Mouse (Mus musculus): ENCODE measurements around the gene Arpp19.
A peak's percentile ranks its signal among the peaks of the same experiment; 100 is the strongest.

Arpp19 gene

GRCm38 (mm10) chr9:75038357-75038688, 909 bp downstream of the Arpp19 start:
- DNase-seq (ENCODE audit: low read depth, low spot score), result no peak

DNA sequence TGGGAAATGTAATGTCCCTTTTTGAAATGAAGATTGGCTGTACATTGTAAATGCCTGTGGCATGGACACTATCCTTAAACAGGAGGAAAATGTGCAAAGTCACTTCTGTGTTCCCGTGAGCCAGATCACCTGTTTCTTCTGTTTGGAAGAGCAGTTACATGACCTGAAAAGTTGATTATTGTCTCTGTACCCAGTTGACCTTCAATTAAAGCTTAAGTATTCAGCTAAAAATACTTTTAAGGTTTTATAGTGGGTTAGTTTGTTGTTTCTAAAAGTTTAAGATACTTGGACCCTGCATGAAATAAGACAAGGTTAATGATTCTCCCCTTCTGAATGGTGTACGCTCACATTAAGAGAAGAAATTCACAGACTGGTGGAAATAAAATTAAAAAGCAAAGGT, 3.2 kb downstream of the Arpp19 start:
- no peak for DNase-seq (ENCODE audit: low read depth, low spot score)

DNA sequence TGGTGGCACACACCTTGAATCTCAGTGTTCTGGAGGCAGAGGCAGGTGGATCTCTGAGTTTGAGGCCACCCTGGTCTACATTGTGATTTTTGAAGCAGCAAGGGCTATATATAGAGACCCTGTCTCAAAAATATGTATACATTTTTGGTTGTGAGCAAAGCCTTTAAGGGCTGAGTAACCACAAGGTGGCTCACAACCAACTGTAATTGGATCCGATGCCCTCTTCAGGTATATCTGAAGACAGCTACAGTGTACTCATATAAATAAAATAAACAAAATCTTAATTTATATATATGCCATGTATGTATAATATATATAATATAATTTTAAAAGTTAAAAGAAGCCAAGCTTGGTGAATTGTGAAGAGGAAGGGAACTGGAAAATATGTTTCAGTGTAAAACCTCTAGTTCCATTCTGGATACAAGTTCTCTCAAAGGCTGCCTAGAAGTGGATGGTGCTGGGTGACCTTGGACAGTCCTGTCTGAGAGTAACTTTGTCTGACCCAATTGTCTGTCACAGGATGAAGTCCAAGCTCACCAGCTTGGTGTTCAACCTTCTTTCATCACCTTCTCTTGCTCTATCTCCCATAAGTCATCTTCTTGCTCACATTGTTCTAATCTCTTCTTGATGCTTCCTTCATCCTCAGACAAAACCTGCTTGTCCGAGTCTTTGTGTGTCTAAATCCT, 4.6 kb downstream of the Arpp19 start:
- DNase-seq (ENCODE audit: low read depth, low spot score), result no peak

- DNase-seq (ENCODE audit: low read depth, low spot score), result no peak
Measured at GRCm38 (mm10) chr9:75043191-75043590, 5.8 kb downstream of the Arpp19 start.

- no peak for DNase-seq (ENCODE audit: low read depth, low spot score)
Measured at GRCm38 (mm10) chr9:75047079-75047478, 9.7 kb downstream of the Arpp19 start.

DNA sequence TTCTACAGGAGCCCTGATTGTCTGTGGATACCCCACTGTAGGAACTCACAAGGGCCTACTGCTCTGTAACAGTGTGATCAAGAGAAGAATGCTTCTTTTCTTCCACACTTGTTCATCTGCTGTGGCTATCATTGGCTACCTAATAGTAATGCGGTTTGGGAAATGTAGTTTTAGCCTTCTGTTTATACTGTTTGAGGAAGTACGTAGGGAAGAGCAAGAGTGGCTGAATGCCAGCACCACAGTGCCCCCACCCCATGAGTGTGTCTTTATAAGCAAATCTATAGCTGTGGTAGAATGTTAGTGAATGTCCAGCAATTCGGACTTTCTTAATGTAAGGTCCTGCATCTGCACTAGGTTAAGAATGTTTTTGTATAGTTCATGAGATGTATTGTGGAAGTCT, 11.7 kb downstream of the Arpp19 start:
- DNase-seq (ENCODE audit: low read depth, low spot score), result no peak

DNA sequence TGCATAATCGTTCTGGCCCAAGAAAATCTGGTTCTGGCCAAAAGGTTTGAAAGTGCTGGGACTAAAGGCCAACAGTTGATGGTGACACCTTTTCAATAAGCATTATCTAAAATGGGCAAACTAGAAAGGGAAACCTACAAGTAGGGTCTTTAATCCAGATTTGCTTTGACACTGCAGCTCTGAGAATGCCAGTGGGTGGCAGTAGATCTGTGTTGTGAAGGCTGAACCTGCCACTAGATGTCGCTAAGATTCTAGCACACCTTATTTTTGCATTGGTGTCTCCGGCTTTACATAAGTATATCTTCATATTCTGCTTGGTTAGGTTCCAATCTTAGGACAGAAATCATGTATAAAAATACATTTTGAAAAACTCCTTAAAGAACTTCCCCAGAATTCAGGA, 12.6 kb downstream of the Arpp19 start:
- DNase-seq (ENCODE audit: low read depth, low spot score), result peak; percentile 78

GRCm38 (mm10) chr9:75051841-75052240, 14.4 kb downstream of the Arpp19 start:
- peak; percentile 81 for DNase-seq (ENCODE audit: low read depth, low spot score)

DNA sequence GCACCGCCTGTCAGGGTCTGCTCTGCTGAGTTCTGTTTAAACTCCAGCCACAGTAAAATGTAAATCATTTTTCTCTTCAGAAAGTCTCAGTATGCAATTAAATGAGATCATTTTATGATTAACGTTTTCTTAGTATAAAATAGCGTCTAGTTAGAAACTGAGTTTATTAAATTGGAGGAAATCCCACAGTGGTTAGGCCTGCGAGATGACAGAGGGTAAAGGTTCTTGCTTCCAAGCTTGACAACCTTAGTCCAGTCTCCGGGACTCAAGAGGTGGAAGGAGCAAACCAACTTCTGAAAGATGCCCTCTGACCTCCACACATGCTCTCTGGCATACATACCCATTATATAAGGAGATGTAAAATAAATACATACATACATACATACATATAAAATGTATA, 17.6 kb downstream of the Arpp19 start:
- DNase-seq (ENCODE audit: low read depth, low spot score), result no peak

GRCm38 (mm10) chr9:75064678-75065331, 27.4 kb downstream of the Arpp19 start:
- no peak for DNase-seq (ENCODE audit: low read depth, low spot score)

- no peak for DNase-seq (ENCODE audit: low read depth, low spot score)
Measured at GRCm38 (mm10) chr9:75070457-75071028, 33.1 kb downstream of the Arpp19 start, which contains the start of gene Myo5a. Gene Myo5a (plus strand): TSS chr9:75071015.

DNA sequence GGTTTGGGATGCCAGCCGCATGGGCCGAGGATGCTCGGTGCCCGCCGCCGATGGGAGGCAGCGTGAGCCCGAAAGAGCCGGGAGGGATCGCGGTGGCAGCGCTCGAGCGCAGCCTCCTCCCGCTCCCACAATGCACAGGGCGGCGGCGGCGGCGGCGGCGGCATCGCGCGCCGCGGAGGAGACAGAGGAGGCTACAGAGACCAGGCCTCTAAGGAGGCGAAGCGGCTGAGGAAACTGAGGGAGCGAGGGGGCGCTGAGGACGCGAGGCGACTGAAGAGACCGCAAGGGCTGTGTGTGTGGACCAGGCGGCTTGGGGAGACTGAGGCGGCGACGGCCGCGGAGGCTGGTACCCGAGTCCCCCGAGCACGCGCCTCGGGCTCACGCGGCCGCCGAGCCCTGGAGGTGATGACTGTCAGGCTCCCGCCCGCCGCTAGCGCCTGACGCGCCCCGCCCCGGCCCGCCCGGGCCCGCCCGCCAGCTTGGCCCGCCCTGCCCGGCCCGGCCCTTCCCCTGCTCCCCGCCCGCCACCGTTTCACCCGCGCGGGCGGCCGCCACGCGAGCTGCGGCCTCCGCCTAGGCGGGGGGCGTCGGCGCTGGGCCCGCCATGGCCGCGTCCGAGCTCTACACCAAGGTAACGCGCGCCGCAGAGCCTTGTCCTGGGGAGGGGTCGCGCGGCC, 33.8 kb downstream of the Arpp19 start:
- DNase-seq (ENCODE audit: low read depth, low spot score), result peak; percentile 54

DNA sequence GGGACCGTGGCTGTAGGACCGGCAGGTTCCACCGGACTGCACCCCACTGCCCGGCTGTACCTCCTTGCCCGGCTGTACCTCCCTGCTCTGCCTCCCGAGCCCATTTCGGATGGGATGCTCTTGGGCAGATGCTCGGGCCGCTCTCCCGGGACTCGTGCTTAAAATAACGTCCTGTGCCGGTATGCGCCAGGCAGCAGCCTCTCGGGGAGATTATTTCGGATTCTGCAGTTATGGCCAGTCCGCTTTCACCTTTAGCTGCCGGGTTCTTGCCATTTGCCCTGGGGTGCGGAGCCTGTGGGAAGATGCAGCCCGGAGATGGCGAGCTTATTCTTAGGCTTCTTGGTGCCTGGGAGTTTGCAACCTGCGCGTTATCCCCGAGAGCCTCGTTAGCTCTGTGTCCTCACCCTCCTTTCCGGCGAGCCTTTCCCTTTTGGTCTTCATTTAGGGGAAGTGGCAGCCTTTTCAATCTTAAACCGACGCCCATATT, 34.3 kb downstream of the Arpp19 start:
- no peak for DNase-seq (ENCODE audit: low read depth, low spot score)

GRCm38 (mm10) chr9:75072361-75072760, 34.9 kb downstream of the Arpp19 start:
- DNase-seq (ENCODE audit: low read depth, low spot score), result no peak

DNA sequence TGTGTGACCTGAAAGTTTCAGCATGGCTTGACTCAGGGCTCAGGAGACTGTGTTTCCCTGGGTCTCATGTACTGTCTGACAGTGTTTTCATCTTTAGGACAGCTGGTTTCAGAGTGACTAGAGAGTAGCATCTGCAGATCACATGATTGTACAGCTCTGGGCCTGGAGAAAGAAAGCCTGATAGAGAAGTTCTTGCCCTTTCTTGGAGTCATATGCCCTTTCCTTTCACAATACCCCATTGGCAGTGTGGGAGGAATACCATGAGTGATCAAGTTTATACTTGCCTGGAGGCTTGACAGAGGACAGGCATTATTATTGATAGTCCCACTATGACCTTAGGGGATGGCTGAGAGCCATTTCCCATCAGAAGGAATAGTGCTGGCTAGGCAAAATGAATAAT, 39.8 kb downstream of the Arpp19 start:
- no peak for DNase-seq (ENCODE audit: low read depth, low spot score)

GRCm38 (mm10) chr9:75085242-75085824, 47.9 kb downstream of the Arpp19 start:
- peak; percentile 41 for DNase-seq (ENCODE audit: low read depth, low spot score)

DNA sequence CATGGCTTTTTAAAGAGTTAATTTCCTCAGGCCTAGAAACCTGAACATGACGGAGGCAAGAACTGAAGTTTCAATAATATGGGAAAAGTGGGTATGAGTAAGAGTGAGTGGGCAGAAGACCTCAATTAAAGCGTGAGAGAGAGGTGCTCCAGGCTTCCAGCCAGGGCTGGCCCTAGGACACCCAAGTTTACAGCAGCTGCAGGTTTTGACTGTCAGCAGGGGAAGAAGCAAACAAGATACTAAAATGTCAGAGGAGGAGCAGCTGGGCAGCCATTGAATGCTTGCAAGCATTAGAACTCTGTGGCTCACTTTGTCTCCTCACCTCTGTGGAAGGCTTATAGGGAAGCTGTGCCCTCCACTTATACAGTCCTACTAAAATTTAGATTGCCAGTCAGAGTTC, 50.4 kb downstream of the Arpp19 start:
- DNase-seq (ENCODE audit: low read depth, low spot score), result no peak

DNA sequence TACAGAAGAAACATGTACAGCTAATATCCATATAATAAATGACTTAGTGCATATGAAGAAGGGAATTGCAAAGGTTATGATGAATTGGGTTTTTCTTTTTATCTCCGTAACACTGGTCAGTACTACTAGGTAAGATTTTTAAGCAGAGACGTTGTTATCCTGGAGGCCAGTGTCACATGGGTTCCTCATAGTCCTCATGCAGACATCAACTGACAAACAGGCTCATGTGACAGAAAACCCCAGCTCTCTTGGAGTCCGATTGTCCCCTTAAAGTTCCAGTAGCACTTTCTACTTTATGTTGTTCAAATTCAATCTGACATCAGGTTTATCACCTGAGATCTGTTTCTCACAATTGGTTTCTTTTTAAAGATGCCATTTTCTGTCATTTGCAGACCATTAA, 51.9 kb downstream of the Arpp19 start:
- no peak for DNase-seq (ENCODE audit: low read depth, low spot score)

DNA sequence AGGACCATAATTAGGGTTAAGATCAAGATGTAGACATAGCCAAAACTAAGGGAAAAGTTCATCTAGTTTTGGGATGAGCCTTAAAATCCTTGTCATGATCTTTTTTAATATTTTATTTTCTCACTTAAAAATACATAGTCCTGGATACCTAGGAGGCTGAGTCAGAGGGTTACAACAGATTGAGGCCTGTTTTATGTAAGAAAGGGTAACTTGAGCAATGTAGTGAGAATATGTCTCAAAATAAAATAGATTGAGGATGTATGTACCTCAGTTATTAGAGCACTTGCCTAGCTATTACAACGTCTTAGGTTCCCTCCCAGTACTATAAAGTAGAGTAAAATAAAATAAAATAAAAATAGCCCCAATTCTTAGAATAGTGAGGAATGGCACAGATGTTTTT, 54.7 kb downstream of the Arpp19 start:
- no peak for DNase-seq (ENCODE audit: low read depth, low spot score)

GRCm38 (mm10) chr9:75094762-75095161, 57.3 kb downstream of the Arpp19 start:
- DNase-seq (ENCODE audit: low read depth, low spot score), result no peak

DNA sequence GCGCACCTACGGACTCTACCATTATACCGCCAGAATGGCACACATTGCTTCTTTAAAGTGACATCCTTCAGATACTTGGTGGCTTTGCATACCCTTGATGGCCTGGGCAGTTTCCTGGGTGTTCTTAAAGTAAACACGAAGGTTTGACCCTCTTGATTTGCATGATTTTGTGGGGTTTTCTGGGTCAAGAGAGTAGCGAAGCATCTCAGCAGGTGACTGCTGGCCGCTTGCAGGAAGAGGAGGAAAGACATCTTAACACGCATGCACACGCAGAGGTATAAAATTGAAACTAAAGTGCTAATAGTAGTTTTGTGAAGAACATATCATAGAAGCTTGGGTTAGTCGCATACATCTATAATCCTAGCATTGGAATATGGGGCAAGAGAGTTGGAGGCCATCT, 61.5 kb downstream of the Arpp19 start:
- no peak for DNase-seq (ENCODE audit: low read depth, low spot score)

DNA sequence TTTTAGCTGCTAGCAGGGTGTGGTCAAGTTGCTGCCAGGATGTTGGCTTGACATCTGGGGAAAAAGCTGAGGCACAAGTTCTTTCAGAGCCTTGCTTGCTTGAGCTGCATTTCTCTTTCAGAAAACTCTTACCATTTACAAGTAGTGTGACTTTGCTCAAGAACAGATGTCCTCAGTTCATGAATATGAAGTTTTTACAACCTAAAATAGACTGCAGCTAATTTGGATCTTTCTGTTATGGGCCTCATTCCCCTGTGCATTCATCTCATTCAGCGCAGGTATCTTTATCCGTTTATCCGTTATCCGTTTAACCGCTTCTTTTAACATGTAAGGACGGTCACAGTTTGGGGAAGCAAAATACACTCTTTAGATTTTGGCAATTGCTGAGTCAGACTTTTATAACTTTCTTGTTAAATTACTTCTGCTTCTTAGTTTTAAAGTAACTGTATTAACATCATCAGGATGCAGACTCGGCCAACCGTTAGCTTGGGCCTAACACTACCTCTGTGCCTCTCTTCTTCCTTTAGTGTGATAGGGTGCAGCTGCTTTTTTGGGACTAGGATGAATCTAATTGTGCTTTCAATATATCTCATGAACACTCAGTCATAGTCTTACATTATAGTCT, 62.9 kb downstream of the Arpp19 start:
- peak; percentile 79 for DNase-seq (ENCODE audit: low read depth, low spot score)
